ENCODE assay signal across 26 mouse cellular contexts in genomic region chr3:17317523-17317922, GRCm38 (mm10).
DNase-seq lines count a peak whose midpoint lies in the region; ATAC-seq and TF ChIP-seq lines count a peak whose summit lies in the region.
"Had no signal": no experiment of that assay in that cellular context is flagged by ENCODE, and none has a peak within 500 bp of the region (broad histone marks: within the 10 kb centered on the region; RNA-seq: fewer than 3 reads in every experiment).

No protein-coding gene starts in this region.

- no peak for TF ChIP-seq POLR2A in limb, embryonic 14.5 days (IDR thresholded peaks at IDR 0.05; ENCODE audit: borderline replicate concordance, extremely low read depth, insufficient read depth, insufficient read length)
- no peak for TF ChIP-seq POLR2A in brain, embryonic 14.5 days (IDR thresholded peaks at IDR 0.05; ENCODE audit: borderline replicate concordance, extremely low read depth, insufficient read depth, insufficient read length, poor library complexity, severe bottlenecking)

- no peak for ATAC-seq in limb, embryonic 14.5 days (ENCODE audit: low FRiP score, low read depth)
- ATAC-seq in midbrain, embryonic 16.5 days = no peak
- no peak for ATAC-seq in kidney, embryonic 14.5 days (ENCODE audit: low FRiP score, low TSS enrichment)
- ATAC-seq: liver, postnatal 0 days; lung, postnatal 0 days had no signal

- no peaks in the 10 kb centered on the region for H3K4me1 ChIP-seq in limb, embryonic 14.5 days (ENCODE audit: control insufficient read depth, insufficient read depth, low read length)
- H3K4me1 ChIP-seq in limb, embryonic 10.5 days = peaks cover 9% of the 10 kb centered on the region
- H3K4me1 ChIP-seq in midbrain, embryonic 16.5 days (ENCODE audit: control insufficient read depth, insufficient read depth, low read length) = peaks cover 8% of the 10 kb centered on the region
- H3K4me1 ChIP-seq in kidney, embryonic 14.5 days (ENCODE audit: control insufficient read depth, insufficient read depth, low read length) = no peaks in the 10 kb centered on the region
- H3K4me1 ChIP-seq: embryonic facial prominence, embryonic 13.5 days had no signal

- no peak overlapping the region for H3K27ac ChIP-seq in limb, embryonic 14.5 days (replicated peaks; ENCODE audit: low read depth, low read length)
- H3K27ac ChIP-seq in limb, embryonic 10.5 days = no peak overlapping the region
- peak overlapping the region; percentile 59; the same call in 1 of the 2 replicates for H3K27ac ChIP-seq in midbrain, embryonic 16.5 days (ENCODE audit: low read length)
- H3K27ac ChIP-seq in kidney, embryonic 14.5 days (ENCODE audit: low read depth, low read length) = no peak overlapping the region
- H3K27ac ChIP-seq: embryonic facial prominence, embryonic 13.5 days; midbrain, embryonic 12.5 days had no signal

- peak; percentile 5 to 12 for DNase-seq in cerebellum, postnatal 10 days
- DNase-seq in cerebellum, postnatal 36 days = no peak
- DNase-seq in limb, embryonic 14.5 days (ENCODE audit: low spot score) = peak; percentile 3
- no peak for DNase-seq in limb, embryonic 10.5 days (ENCODE audit: low spot score)
- peak; percentile 78 for DNase-seq in brain, embryonic 14.5 days (ENCODE audit: low read depth)
- no peak for DNase-seq in heart, postnatal 25 days (ENCODE audit: low spot score)
- DNase-seq: adrenal gland, postnatal 14 days; cerebellum, postnatal 25 days; embryo, embryonic 11 days; gastrocnemius, postnatal 25 days; heart, adult 18-20 months; heart, postnatal 10 days; kidney, adult 11 months; kidney, postnatal 10 days; liver, postnatal 0 days; right cerebral cortex, adult 18-20 months; right cerebral cortex, postnatal 4 days; thymus, postnatal 25 days had no signal

- intact Hi-C loops in heart, postnatal 25 days (cut with DNase I) = no loop called here

- no peak overlapping the region for H3K9ac ChIP-seq in limb, embryonic 14.5 days (ENCODE audit: low read depth, low read length, severe bottlenecking)
- H3K9ac ChIP-seq in midbrain, embryonic 16.5 days (ENCODE audit: low read depth, low read length) = no peak overlapping the region
- no peak overlapping the region for H3K9ac ChIP-seq in kidney, embryonic 14.5 days (ENCODE audit: low read depth, low read length)
- H3K9ac ChIP-seq: embryonic facial prominence, embryonic 13.5 days; heart, embryonic 12.5 days; liver, postnatal 0 days; midbrain, embryonic 12.5 days had no signal

- no peak overlapping the region for H3K4me2 ChIP-seq in limb, embryonic 14.5 days (replicated peaks; ENCODE audit: low read depth, low read length, severe bottlenecking)
- no peak overlapping the region for H3K4me2 ChIP-seq in midbrain, embryonic 16.5 days (ENCODE audit: low read length)
- no peak overlapping the region for H3K4me2 ChIP-seq in kidney, embryonic 14.5 days (replicated peaks; ENCODE audit: low read depth, low read length)
- H3K4me2 ChIP-seq: embryonic facial prominence, embryonic 13.5 days; heart, embryonic 12.5 days; liver, embryonic 11.5 days; midbrain, embryonic 12.5 days had no signal

- TF ChIP-seq CTCF in brain, embryonic 14.5 days (IDR thresholded peaks at IDR 0.05; ENCODE audit: borderline replicate concordance, extremely low read depth, insufficient read depth, insufficient read length) = no peak

- H3K27me3 ChIP-seq in limb, embryonic 14.5 days (ENCODE audit: control insufficient read depth, insufficient read depth, low read length) = no peaks in the 10 kb centered on the region
- no peaks in the 10 kb centered on the region for H3K27me3 ChIP-seq in limb, embryonic 10.5 days (ENCODE audit: low read depth, poor library complexity, severe bottlenecking)
- no peaks in the 10 kb centered on the region for H3K27me3 ChIP-seq in midbrain, embryonic 16.5 days (ENCODE audit: control insufficient read depth, insufficient read depth, low read depth, low read length)
- no peaks in the 10 kb centered on the region for H3K27me3 ChIP-seq in kidney, embryonic 14.5 days (ENCODE audit: control insufficient read depth, insufficient read depth, low read length)
- H3K27me3 ChIP-seq: heart, embryonic 12.5 days; midbrain, embryonic 12.5 days had no signal

- H3K9me3 ChIP-seq in limb, embryonic 14.5 days (ENCODE audit: control insufficient read depth, low read length) = no peaks in the 10 kb centered on the region
- H3K9me3 ChIP-seq in limb, embryonic 10.5 days (replicated peaks) = no peaks in the 10 kb centered on the region
- no peaks in the 10 kb centered on the region for H3K9me3 ChIP-seq in midbrain, embryonic 16.5 days (replicated peaks; ENCODE audit: control insufficient read depth, low read length, poor library complexity, severe bottlenecking)
- H3K9me3 ChIP-seq in kidney, embryonic 14.5 days (ENCODE audit: control insufficient read depth, low read length) = no peaks in the 10 kb centered on the region
- H3K9me3 ChIP-seq: embryonic facial prominence, embryonic 13.5 days; heart, embryonic 12.5 days; midbrain, embryonic 12.5 days had no signal

- no peak overlapping the region for H3K4me3 ChIP-seq in limb, embryonic 14.5 days (replicated peaks; ENCODE audit: low read length)
- no peak overlapping the region for H3K4me3 ChIP-seq in limb, embryonic 10.5 days
- H3K4me3 ChIP-seq in midbrain, embryonic 16.5 days (ENCODE audit: low read depth, low read length) = no peak overlapping the region
- no peak overlapping the region for H3K4me3 ChIP-seq in kidney, embryonic 14.5 days (ENCODE audit: low read length)
- H3K4me3 ChIP-seq: embryonic facial prominence, embryonic 13.5 days; erythroblast, embryonic 14.5 days; heart, embryonic 12.5 days; midbrain, embryonic 12.5 days had no signal

- H3K36me3 ChIP-seq in limb, embryonic 14.5 days (ENCODE audit: control insufficient read depth, insufficient read depth, low read length) = no peaks in the 10 kb centered on the region
- no peaks in the 10 kb centered on the region for H3K36me3 ChIP-seq in limb, embryonic 10.5 days
- no peaks in the 10 kb centered on the region for H3K36me3 ChIP-seq in midbrain, embryonic 16.5 days (ENCODE audit: control insufficient read depth, insufficient read depth, low read length)
- no peaks in the 10 kb centered on the region for H3K36me3 ChIP-seq in kidney, embryonic 14.5 days (ENCODE audit: control insufficient read depth, insufficient read depth, low read length)
- H3K36me3 ChIP-seq: embryonic facial prominence, embryonic 13.5 days; heart, embryonic 12.5 days; midbrain, embryonic 12.5 days had no signal

Comparison
In these comparisons a context has a peak if more than half of its experiments do, and no peak if none do; other contexts are left out.
1. DNase-seq: peak in cerebellum, postnatal 10 days (2 of 2), limb, embryonic 14.5 days (single experiment) and brain, embryonic 14.5 days (single experiment); none in cerebellum, postnatal 36 days (0 of 2), limb, embryonic 10.5 days (single experiment) and heart, postnatal 25 days (single experiment).